Mouse (Mus musculus) ovary, postnatal 36 days (tissue): ENCODE results near the gene Nobox.
A peak's percentile ranks its signal among the peaks of the same experiment; 100 is the strongest.

ENCODE experiments used
- DNase-seq: peaks from one replicate; pipeline ENCODE4 v3.0.0; 2022; ENCODE audit warnings: low spot score, mixed read lengths

The Nobox gene

GRCm38 (mm10) chr6:43309454-43309853 lies at the start of gene Nobox:
TSS of gene Nobox (minus strand) at chr6:43309554.
- no peak for DNase-seq

DNA sequence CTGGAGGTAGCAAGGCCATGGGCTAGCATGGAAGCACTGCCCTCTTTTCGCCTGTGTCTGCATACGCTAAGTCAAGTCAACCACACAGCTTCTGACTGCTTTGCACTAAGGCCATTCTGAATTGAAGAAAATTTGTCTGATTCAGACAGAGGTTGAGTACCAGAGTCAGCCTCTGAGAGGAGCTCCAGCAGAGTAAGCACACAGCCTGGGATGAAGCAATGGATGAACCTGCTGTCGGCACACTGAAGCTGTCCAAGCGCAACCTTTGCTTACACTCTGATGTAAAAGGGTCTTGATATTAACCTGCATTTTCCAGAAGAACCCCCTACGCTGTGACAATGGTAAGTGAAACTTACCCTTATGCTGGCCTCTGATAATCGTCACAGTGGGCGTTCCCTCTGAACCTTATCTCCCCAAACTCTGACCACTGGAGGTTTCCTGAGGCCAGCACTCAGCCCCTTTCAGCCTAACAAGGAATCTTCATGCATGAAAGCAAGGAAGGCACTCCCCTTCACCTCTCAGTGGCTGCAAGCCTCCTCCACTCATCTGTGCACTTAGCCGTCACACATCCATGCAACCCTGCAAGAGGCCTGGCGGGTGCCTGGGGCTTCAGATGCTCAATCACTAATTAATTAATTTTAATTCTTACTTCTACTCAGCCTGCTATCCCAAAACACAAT lies 45.3 kb upstream of the Nobox start:
- no peak for DNase-seq

DNA sequence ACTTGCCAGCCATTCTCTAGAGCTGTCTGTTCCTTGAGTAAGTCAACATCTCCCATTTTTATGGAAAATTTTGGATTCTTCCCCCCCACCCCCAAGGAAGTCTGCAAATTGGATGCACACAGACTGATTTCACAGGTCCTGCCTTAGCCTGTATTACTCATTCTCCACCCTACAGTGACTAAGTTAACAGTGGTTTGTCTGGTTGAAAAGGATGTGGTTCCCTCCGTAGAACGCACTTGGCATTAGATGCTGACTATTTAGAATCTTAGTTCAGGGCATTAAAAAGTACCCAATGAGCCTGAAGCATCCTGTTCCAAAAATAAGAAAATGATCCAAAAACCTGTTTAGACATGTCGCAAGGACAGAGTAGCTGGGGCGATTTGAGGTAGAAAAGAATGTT lies 44.1 kb upstream of the Nobox start:
- DNase-seq: no peak

- DNase-seq: no peak
Measured at GRCm38 (mm10) chr6:43349083-43349482, 39.7 kb upstream of the Nobox start.

- DNase-seq: no peak
Measured at GRCm38 (mm10) chr6:43347637-43348036, 38.3 kb upstream of the Nobox start.

DNA sequence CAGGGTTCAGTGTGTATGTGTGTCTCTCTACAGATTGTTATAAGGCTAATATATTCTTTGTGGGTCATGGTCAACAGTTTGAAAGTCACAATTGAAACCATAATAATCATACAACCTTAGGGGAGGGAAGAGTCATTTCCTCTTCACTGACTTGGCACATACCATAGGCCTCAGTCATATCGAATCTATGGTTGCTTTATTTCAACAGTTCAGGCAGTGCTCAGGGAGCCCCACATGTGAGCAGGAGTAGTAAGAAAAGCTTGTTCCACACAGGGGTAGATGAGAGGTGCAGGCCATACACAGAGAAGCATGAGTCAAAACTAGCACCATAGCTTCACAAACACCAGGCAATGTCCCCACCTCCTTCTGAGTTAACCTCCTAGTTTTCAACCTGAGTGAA lies 33.7 kb upstream of the Nobox start:
- no peak for DNase-seq

- no peak for DNase-seq
Measured at GRCm38 (mm10) chr6:43342386-43342785, 33.0 kb upstream of the Nobox start.

- no peak for DNase-seq
Measured at GRCm38 (mm10) chr6:43338804-43339203, 29.4 kb upstream of the Nobox start.

GRCm38 (mm10) chr6:43337491-43337961 lies 28.2 kb upstream of the Nobox start:
- peak; percentile 15 for DNase-seq

GRCm38 (mm10) chr6:43335619-43336234 lies 26.4 kb upstream of the Nobox start:
- DNase-seq: no peak

- no peak for DNase-seq
Measured at GRCm38 (mm10) chr6:43333479-43333878, 24.1 kb upstream of the Nobox start.

DNA sequence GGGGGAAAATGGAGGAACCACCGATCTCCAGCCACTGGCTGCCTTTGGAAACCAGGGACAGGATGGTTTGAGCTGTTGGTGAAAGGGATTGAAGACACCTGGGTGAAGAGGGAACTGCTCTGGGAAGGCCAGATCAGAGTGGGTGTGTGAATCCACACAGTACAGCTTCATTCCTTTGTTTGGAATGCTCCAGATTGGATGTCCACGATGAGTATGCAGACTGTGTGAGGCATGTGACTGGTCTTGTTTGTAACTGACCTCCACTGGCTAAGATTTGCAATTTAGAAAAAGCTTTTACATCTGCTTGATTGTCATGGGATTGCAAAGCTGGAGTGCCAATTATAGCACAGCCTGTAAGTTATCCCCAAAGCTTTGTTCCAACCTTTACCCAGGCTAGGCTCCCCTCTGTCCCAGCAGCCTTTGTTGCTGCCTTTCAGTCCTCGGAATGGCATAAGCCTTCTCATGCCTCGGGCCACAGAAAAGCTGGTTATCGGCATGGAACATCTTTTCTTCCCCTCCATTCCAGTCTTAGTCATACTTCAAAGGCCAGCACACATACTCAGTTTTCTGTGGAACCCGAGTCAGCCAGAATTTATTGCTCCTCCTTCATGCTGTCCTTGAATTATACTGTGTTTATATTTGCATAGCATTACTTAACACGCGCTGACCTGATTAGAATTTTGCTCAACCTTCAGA lies 3.8 kb upstream of the Nobox start:
- no peak for DNase-seq

DNA sequence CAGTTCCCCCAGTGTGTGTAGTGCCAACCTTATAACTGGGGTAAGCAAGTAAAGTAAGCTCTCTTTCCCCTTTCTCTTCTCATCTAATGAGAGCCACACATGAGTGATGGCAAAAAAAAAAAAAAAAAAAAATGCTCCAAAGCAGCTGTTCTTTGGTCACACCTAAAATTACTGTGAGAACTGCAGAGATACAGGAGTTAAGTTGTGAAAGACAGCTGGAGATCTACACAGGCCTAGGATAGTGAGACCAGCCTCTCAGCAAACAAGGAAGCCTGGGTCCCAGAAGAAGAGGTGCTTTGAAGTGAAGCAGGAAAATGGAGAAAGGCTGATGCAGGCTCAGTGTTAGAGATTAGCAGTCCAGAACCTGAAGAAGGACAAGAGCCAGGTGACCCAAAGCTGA lies 3.2 kb upstream of the Nobox start:
- no peak for DNase-seq

- DNase-seq: no peak
Measured at GRCm38 (mm10) chr6:43310071-43310470, 717 bp upstream of the Nobox start.

DNA sequence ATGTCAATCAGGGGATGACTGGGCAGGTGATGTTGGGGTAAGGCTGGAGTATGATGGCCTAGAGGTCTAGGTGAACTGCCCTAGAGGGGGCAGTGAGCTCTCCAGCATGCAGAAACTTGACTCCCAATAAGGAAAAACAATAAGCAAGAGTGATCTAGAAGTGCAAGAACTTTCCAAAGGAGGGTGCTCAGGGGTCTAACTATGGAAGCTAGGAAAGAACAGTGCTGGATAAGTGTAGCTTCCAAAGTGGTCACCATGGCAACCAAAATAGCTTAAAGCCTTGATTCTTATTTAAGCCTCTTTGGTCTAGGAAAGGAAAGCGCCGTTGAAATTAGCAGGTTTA lies 11.9 kb downstream of the Nobox start:
- no peak for DNase-seq

DNA sequence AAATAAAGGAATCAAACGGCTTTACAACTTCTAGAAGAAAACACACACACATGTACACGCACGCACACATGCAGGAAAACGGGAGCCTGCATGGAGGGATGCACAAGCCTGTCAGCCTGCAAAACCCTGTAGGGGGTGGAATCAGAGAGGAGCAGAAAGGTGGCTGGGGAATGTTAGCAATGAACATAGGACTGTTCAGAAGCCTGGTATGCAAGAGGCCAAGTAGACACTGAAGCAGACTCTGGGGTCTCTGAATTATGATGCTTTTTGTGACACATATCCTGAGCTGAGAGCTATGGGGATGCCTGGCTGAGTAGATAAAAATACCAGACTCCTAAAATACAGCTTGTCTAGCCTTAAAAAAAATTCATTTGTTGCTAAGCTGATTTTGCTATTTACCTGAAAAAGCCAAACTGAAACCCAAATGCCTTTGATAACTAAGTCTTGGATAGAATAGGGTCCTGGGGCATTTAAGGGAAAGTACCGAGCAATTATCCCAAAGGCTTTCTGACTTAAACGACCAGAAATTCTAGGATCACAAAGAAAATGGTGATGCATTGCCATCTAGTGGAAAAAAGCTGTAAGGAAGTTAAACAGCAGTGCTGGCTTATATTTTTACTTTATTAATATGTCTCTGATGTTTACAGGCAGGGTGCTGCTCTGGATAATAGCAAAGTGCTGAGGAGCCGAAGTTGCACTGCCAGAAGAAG lies 12.4 kb downstream of the Nobox start:
- DNase-seq: no peak

GRCm38 (mm10) chr6:43295908-43296307 lies 13.4 kb downstream of the Nobox start:
- no peak for DNase-seq

- no peak for DNase-seq
Measured at GRCm38 (mm10) chr6:43293175-43293574, 16.2 kb downstream of the Nobox start.

GRCm38 (mm10) chr6:43292471-43293076 lies 16.8 kb downstream of the Nobox start:
- no peak for DNase-seq

DNA sequence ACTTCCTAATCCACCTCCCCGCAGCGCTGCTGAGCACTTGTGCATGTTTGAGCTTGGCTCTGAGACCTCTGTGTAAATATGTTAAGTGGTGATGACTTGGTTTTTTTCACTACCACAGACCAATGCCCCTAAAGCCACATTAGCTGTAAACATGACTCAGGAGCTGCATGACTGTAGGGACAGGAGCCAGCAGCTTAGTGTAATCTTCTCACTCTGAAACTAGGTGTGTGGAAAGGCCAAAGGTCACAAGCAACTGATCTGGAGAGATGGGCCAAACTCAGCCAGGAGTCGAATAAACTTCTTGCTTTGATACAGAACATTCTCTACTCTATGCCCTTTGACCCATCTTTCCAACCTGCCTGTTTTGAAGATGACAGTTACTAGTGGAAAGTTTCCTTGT lies 17.3 kb downstream of the Nobox start:
- no peak for DNase-seq

DNA sequence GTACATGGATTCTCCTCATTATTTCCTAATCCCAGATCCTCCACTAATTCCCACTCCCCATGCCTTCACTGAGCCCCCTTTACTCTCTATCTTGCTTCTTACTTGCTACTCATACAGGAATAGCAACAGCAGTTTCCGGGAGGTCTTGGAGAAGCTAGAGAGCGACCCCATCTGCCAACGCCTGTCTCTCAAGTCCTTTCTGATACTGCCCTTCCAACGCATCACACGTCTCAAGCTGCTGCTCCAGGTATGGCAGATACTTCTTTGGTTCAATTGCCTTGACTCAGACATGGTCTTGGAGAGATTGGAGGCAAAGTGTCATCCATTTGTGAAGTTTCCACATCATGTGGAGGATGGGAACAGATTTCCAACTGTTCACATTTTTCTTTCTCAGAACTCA lies 28.9 kb downstream of the Nobox start:
- DNase-seq: no peak

DNA sequence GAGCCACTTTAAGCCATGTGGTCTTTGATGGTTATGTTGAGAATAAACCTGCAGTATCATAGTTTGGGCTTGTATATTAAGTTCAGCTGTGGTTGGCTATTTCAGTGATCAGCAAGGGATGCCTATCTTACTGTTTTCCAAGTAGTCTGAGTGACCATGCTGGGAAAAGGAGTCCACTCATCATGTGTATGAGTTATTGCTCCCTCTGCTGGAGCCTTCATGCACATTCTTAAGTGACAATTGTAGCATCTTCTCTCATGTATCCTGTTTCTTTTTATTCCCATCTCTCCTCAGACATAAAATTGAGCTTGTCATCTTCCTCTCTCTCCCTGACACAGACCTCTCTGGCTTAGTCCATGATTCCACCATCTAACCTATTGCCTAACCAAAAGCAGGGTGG lies 31.1 kb downstream of the Nobox start:
- DNase-seq: no peak
